Mouse (Mus musculus) spleen, adult 10 weeks (tissue): ENCODE measurements around the gene Klhl26. TPM values are rescaled to one million over a fixed set of nuclear protein-coding genes. Genes with fewer than 3 reads are reported as not detected.

Experiments
- polyA plus RNA-seq: library from polyadenylated mRNA; stranded (reverse); fragments of 350-450 nt; fragmentation: Illumina TruSeq; extraction: RNeasy Lipid Tissue Mini Kit (QIAGEN cat#74804); gene quantifications from one replicate; pipeline ENCODE4 v1.2.3, GENCODE M21; 2015; ENCODE audit warnings: low replicate concordance; ENCODE audit not compliant: insufficient read depth

The Klhl26 gene
- polyA plus RNA-seq = 5.5 TPM

GRCm38 (mm10) chr8:70476333-70477268 lies at the start of gene Klhl26:
TSS of gene Klhl26 (minus strand) at chr8:70476968.

GRCm38 (mm10) chr8:70510228-70510915 lies 33.6 kb upstream of the Klhl26 start, which contains the start of gene Uba52:
TSS of gene Uba52 (minus strand) at chr8:70510801.

GRCm38 (mm10) chr8:70506328-70507026 lies 29.7 kb upstream of the Klhl26 start, which contains the start of gene Rex1bd:
TSS of gene Rex1bd (minus strand) at chr8:70506752.

GRCm38 (mm10) chr8:70492664-70493640 lies 16.2 kb upstream of the Klhl26 start, which contains the start of gene Crlf1:
TSS of gene Crlf1 (plus strand) at chr8:70493158.

GRCm38 (mm10) chr8:70486941-70487520 lies 10.3 kb upstream of the Klhl26 start, which contains the start of gene Tmem59l:
TSS of gene Tmem59l (minus strand) at chr8:70487358.

GRCm38 (mm10) chr8:70439055-70439847 lies 37.5 kb downstream of the Klhl26 start, which contains the start of gene Crtc1:
TSS of gene Crtc1 (minus strand) at chr8:70439579.

Other genes starting within 250 kb of the Klhl26 start
- 44.6 TPM for gene Sugp2, start 242.7 kb downstream of the Klhl26 start, polyA plus RNA-seq
- 3.8 TPM for gene Armc6, start 242.5 kb downstream of the Klhl26 start, polyA plus RNA-seq
- gene Homer3, start 194.1 kb downstream of the Klhl26 start, polyA plus RNA-seq = 4.2 TPM
- 23.5 TPM for gene Ddx49, start 174.5 kb downstream of the Klhl26 start, polyA plus RNA-seq
- gene Cope, start 174.4 kb downstream of the Klhl26 start, polyA plus RNA-seq = 32.0 TPM
- gene Cers1, start 161.2 kb downstream of the Klhl26 start, polyA plus RNA-seq = not detected
- not detected for gene Gdf1, start 147.2 kb downstream of the Klhl26 start, polyA plus RNA-seq
- gene Upf1, start 123.7 kb downstream of the Klhl26 start, polyA plus RNA-seq = 16.2 TPM
- gene Comp, start 103.4 kb downstream of the Klhl26 start, polyA plus RNA-seq = 0.10 TPM
- gene Crtc1, start 37.4 kb downstream of the Klhl26 start, polyA plus RNA-seq = 6.5 TPM
- not detected for gene Tmem59l, start 10.4 kb upstream of the Klhl26 start, polyA plus RNA-seq
- not detected for gene Crlf1, start 16.2 kb upstream of the Klhl26 start, polyA plus RNA-seq
- 10.3 TPM for gene Rex1bd, start 29.8 kb upstream of the Klhl26 start, polyA plus RNA-seq
- 680 TPM for gene Uba52, start 33.8 kb upstream of the Klhl26 start, polyA plus RNA-seq
- 99.1 TPM for gene Fkbp8, start 50.8 kb upstream of the Klhl26 start, polyA plus RNA-seq
- 50.0 TPM for gene Kxd1, start 51.0 kb upstream of the Klhl26 start, polyA plus RNA-seq
- 10.1 TPM for gene Ell, start 62.5 kb upstream of the Klhl26 start, polyA plus RNA-seq
- 9.0 TPM for gene Isyna1, start 117.4 kb upstream of the Klhl26 start, polyA plus RNA-seq
- 8.2 TPM for gene Ssbp4, start 131.9 kb upstream of the Klhl26 start, polyA plus RNA-seq
- gene Lrrc25, start 139.2 kb upstream of the Klhl26 start, polyA plus RNA-seq = 13.8 TPM
- not detected for gene Gdf15, start 155.5 kb upstream of the Klhl26 start, polyA plus RNA-seq
- gene Pgpep1, start 183.4 kb upstream of the Klhl26 start, polyA plus RNA-seq = 5.5 TPM
- 21.5 TPM for gene Lsm4, start 196.3 kb upstream of the Klhl26 start, polyA plus RNA-seq
- 22.5 TPM for gene Jund, start 222.0 kb upstream of the Klhl26 start, polyA plus RNA-seq
- gene Iqcn, start 226.5 kb upstream of the Klhl26 start, polyA plus RNA-seq = not detected
- gene Gm3336, start 241.6 kb upstream of the Klhl26 start, polyA plus RNA-seq = 1.5 TPM
- gene Pde4c, start 246.8 kb upstream of the Klhl26 start, polyA plus RNA-seq = 0.72 TPM